Mouse (Mus musculus) cortical plate, adult 2 months (tissue): ENCODE data around the gene Rassf8.

Source experiments
- CTCF ChIP-seq: fragments of 200-500 bp; IDR thresholded peaks from 2 replicates; pipeline ENCODE4 v1.5.1; 2011; ENCODE audit warnings: mild to moderate bottlenecking, control low read depth, low read length; ENCODE audit not compliant: insufficient read depth; ENCODE audit errors: extremely low read depth
- POLR2A ChIP-seq: fragments of 200-500 bp; IDR thresholded peaks from 2 replicates; pipeline ENCODE4 v1.6.1; 2011; ENCODE audit warnings: mild to moderate bottlenecking, low read length, control low read depth; ENCODE audit not compliant: insufficient read depth; ENCODE audit errors: extremely low read depth

DNA sequence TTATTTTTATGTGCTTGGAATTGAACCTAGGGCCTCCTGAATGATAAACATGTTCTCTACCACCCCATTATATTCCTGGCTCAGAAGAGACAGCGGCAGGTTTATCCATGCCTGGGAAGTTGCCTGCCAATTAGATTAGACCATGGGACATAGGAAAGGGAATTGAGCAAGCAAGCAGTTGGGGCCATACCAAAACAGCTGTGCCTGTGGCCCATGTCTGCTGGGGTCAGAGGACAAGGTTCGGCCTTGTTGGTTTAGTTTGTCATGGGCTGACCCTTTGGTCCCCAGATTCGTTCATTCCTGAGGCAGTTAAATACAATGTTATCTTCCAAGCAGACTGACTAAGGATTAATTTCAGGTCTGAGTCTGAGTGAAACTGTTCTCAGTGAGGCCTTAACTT is 10.8 kb downstream of the Rassf8 start:
- no peak for TF ChIP-seq CTCF
- no peak for TF ChIP-seq POLR2A
